Mouse (Mus musculus) lung, embryonic 14.5 days (tissue): ENCODE results near the gene Bbs10. TPM values are rescaled to one million over a fixed set of nuclear protein-coding genes. Genes with fewer than 3 reads are reported as not detected.

Source experiments
- ATAC-seq: fragments of 200-750 bp; cut with Nextera tagmentation; 2 replicates; pipeline ENCODE4 v1.8.0; 2017; ENCODE audit warnings: mild to moderate bottlenecking, moderate TSS enrichment, moderate library complexity; ENCODE audit not compliant: insufficient read depth
- DNase-seq: peaks from one replicate; pipeline ENCODE4 v3.0.0-alpha.2; 2015
- H3K27ac ChIP-seq: fragments of 300-500 bp; sonication (generic); 2 replicates; pipeline ENCODE4 v1.5.1; 2014; ENCODE audit warnings: low read depth, mild to moderate bottlenecking, moderate library complexity
- H3K27me3 ChIP-seq: fragments of 300-500 bp; sonication (generic); 2 replicates; pipeline ENCODE4 v1.6.1; 2014; ENCODE audit warnings: low read length, control low read depth; ENCODE audit not compliant: insufficient read depth
- H3K36me3 ChIP-seq: fragments of 300-500 bp; sonication (generic); 2 replicates; pipeline ENCODE4 v1.6.1; 2014; ENCODE audit warnings: control low read depth; ENCODE audit not compliant: insufficient read depth
- H3K4me1 ChIP-seq: fragments of 300-500 bp; sonication (generic); 2 replicates; pipeline ENCODE4 v1.6.1; 2014; ENCODE audit warnings: antibody characterized with exemption, control low read depth; ENCODE audit not compliant: insufficient read depth
- H3K4me2 ChIP-seq: fragments of 300-500 bp; sonication (generic); 2 replicates; pipeline ENCODE4 v1.6.1; 2014; ENCODE audit warnings: mild to moderate bottlenecking
- H3K4me3 ChIP-seq: fragments of 300-500 bp; sonication (generic); 2 replicates; pipeline ENCODE4 v1.5.1; 2014; ENCODE audit warnings: low read depth, low read length
- H3K9ac ChIP-seq: fragments of 300-500 bp; sonication (generic); 2 replicates; pipeline ENCODE4 v1.6.1; 2014
- H3K9me3 ChIP-seq: fragments of 300-500 bp; sonication (generic); 2 replicates; pipeline ENCODE4 v1.6.1; 2016; ENCODE audit warnings: low read depth, low read length, control low read depth
- CTCF ChIP-seq: IDR thresholded peaks from 2 replicates; pipeline ENCODE4 v1.5.1; 2016; ENCODE audit warnings: antibody characterized with exemption, low read depth
- WGBS: fragments of 180-500 bp; shearing (Covaris S2); extraction: QIAGEN DNeasy Blood & Tissue Kit; methylation state at CpG from one replicate; pipeline ENCODE4 v1.1.7; 2014; 5-methylcytosine and 5-hydroxymethylcytosine counted together
- polyA plus RNA-seq: library from polyadenylated mRNA; unstranded; fragments of >200 nt; fragmentation: Nextera tagmentation; extraction: Ambion mirVana; gene quantifications from 2 replicates; pipeline ENCODE4 v1.2.1, GENCODE M21; 2014

Gene Bbs10
- polyA plus RNA-seq, 1 experiment from 2014 or later, result 6.4 TPM

GRCm38 (mm10) chr10:111302486-111302885 lies 4.0 kb downstream of the Bbs10 start:
- WGBS, result 95% methylated on average over 6 of the region's 6 CpGs

GRCm38 (mm10) chr10:111308850-111309501 lies 10.5 kb downstream of the Bbs10 start:
- Histone ChIP-seq H3K4me1 (no peaks in the 10 kb centered on the region), H3K36me3 (no peaks in the 10 kb centered on the region), H3K9ac (no peak overlapping the region), H3K4me3 (no peak overlapping the region), H3K27me3 (no peaks in the 10 kb centered on the region), H3K27ac (no peak overlapping the region), H3K4me2 (no peak overlapping the region), H3K9me3 (no peaks in the 10 kb centered on the region)
- no peak for ATAC-seq
- TF ChIP-seq CTCF, result no peak
- WGBS, result 87% methylated on average over 13 of the region's 13 CpGs
- DNase-seq, result no peak

More at GRCm38 (mm10) chr10:111302486-111302885, 4.0 kb downstream of the Bbs10 start:
- H3K9ac ChIP-seq, result no peak overlapping the region
- DNase-seq, result no peak
- no peak overlapping the region for H3K4me3 ChIP-seq
- no peaks in the 10 kb centered on the region for H3K27me3 ChIP-seq
- H3K9me3 ChIP-seq, result no peaks in the 10 kb centered on the region
- no peak overlapping the region for H3K27ac ChIP-seq
- H3K4me1 ChIP-seq, result no peaks in the 10 kb centered on the region
- ATAC-seq, result no peak
- TF ChIP-seq CTCF, result no peak
- H3K36me3 ChIP-seq, result no peaks in the 10 kb centered on the region
- no peak overlapping the region for H3K4me2 ChIP-seq

- Histone ChIP-seq H3K9ac (no peak overlapping the region), H3K4me2 (no peak overlapping the region), H3K4me1 (no peaks in the 10 kb centered on the region), H3K36me3 (no peaks in the 10 kb centered on the region), H3K27ac (no peak overlapping the region), H3K4me3 (no peak overlapping the region), H3K27me3 (no peaks in the 10 kb centered on the region), H3K9me3 (no peaks in the 10 kb centered on the region)
- ATAC-seq (peak; percentile 80), DNase-seq (peak; percentile 32)
- 53% methylated on average over 6 of the region's 6 CpGs for WGBS
- no peak for TF ChIP-seq CTCF
These were observed 14.8 kb downstream of the Bbs10 start for GRCm38 (mm10) chr10:111313282-111313681.

- no peak overlapping the region for H3K4me2 ChIP-seq
- 74% methylated on average over 10 of the region's 10 CpGs for WGBS
- no peak overlapping the region for H3K4me3 ChIP-seq
- H3K4me1 ChIP-seq, result no peaks in the 10 kb centered on the region
- no peaks in the 10 kb centered on the region for H3K36me3 ChIP-seq
- H3K27me3 ChIP-seq, result no peaks in the 10 kb centered on the region
- H3K9me3 ChIP-seq, result no peaks in the 10 kb centered on the region
- H3K27ac ChIP-seq, result no peak overlapping the region
- DNase-seq, result no peak
- no peak for ATAC-seq
- H3K9ac ChIP-seq, result no peak overlapping the region
- TF ChIP-seq CTCF, result no peak
These were observed 16.3 kb downstream of the Bbs10 start for GRCm38 (mm10) chr10:111314636-111315395.

GRCm38 (mm10) chr10:111315940-111316339 lies 17.5 kb downstream of the Bbs10 start:
- H3K4me2 ChIP-seq, result no peak overlapping the region
- no peak for TF ChIP-seq CTCF
- no peak overlapping the region for H3K27ac ChIP-seq
- H3K9ac ChIP-seq, result no peak overlapping the region
- no peaks in the 10 kb centered on the region for H3K9me3 ChIP-seq
- no peak overlapping the region for H3K4me3 ChIP-seq
- 77% methylated on average over 3 of the region's 3 CpGs for WGBS
- no peaks in the 10 kb centered on the region for H3K4me1 ChIP-seq
- H3K36me3 ChIP-seq, result no peaks in the 10 kb centered on the region
- ATAC-seq (no peak), DNase-seq (no peak)
- no peaks in the 10 kb centered on the region for H3K27me3 ChIP-seq

GRCm38 (mm10) chr10:111318021-111318420 lies 19.5 kb downstream of the Bbs10 start:
- WGBS, result 63% methylated on average over 3 of the region's 3 CpGs
- Histone ChIP-seq H3K9ac (no peak overlapping the region), H3K4me3 (no peak overlapping the region), H3K4me1 (no peaks in the 10 kb centered on the region), H3K27ac (no peak overlapping the region), H3K9me3 (no peaks in the 10 kb centered on the region), H3K36me3 (no peaks in the 10 kb centered on the region), H3K4me2 (no peak overlapping the region), H3K27me3 (no peaks in the 10 kb centered on the region)
- TF ChIP-seq CTCF, result no peak
- no peak for DNase-seq
- ATAC-seq, result no peak

- TF ChIP-seq CTCF, result no peak
- no peak overlapping the region for H3K4me3 ChIP-seq
- 80% methylated on average over 9 of the region's 9 CpGs for WGBS
These were observed 20.5 kb downstream of the Bbs10 start for GRCm38 (mm10) chr10:111318805-111319500.

More at GRCm38 (mm10) chr10:111318805-111319500, 20.5 kb downstream of the Bbs10 start:
- H3K4me2 ChIP-seq, result no peak overlapping the region
- H3K27ac ChIP-seq, result no peak overlapping the region
- DNase-seq (no peak), ATAC-seq (no peak)
- H3K9me3 ChIP-seq, result no peaks in the 10 kb centered on the region
- no peaks in the 10 kb centered on the region for H3K27me3 ChIP-seq
- no peaks in the 10 kb centered on the region for H3K4me1 ChIP-seq
- no peak overlapping the region for H3K9ac ChIP-seq
- H3K36me3 ChIP-seq, result no peaks in the 10 kb centered on the region
